Mouse (Mus musculus) adipocyte (in vitro differentiated cells): ENCODE results near the gene Olfr147.
"Not testable (repeated sequence)": the region's sequence is repeated elsewhere in the genome, so short reads cannot be mapped to it uniquely, and the experiment has no call there.

Experiments used
- DNase-seq: peaks from one replicate; pipeline ENCODE4 v3.0.0-alpha.2; 2016; ENCODE audit warnings: low spot score

The Olfr147 gene

GRCm38 (mm10) chr9:38401398-38401797 lies at the start of gene Olfr147:
Olfr147 (plus strand) TSS chr9:38401698.
- no peak for DNase-seq

GRCm38 (mm10) chr9:38366596-38366995 lies 34.9 kb upstream of the Olfr147 start, which contains the start of gene Olfr250:
Olfr250 (plus strand) TSS chr9:38366896.
- DNase-seq = no peak

GRCm38 (mm10) chr9:38376786-38377185 lies 24.7 kb upstream of the Olfr147 start, which contains the start of gene Olfr251:
Olfr251 (plus strand) TSS chr9:38377086.
- no peak for DNase-seq

- DNase-seq = not testable (repeated sequence)
Measured at GRCm38 (mm10) chr9:38407502-38407901, 6.0 kb downstream of the Olfr147 start.

GRCm38 (mm10) chr9:38413502-38413901 lies 12.0 kb downstream of the Olfr147 start:
- DNase-seq = not testable (repeated sequence)

- no peak for DNase-seq
Measured at GRCm38 (mm10) chr9:38423801-38424200, 22.3 kb downstream of the Olfr147 start.

GRCm38 (mm10) chr9:38427026-38427425 lies 25.5 kb downstream of the Olfr147 start:
- DNase-seq = no peak

- no peak for DNase-seq
Measured at GRCm38 (mm10) chr9:38429155-38429554, 27.7 kb downstream of the Olfr147 start, which contains the start of gene Olfr901. Olfr901 (plus strand) TSS chr9:38429455.

DNA sequence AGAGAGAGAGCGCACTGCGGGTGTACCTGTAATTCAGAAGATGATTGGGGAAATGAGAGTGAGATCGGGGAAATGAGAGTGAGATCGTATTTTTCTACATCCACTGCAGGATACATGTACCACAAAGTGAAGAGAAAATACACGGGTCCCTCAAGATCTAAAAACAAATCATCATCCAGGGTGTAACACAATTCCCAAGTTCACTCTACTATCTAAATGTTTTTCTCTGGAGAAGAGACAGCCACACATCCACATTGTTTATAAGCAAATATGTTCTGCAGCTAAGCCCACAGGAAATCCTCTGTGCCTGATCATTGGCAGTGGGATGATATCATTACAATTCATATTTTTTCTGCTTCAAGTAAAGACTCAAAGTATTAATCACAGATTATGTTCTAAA lies 45.9 kb downstream of the Olfr147 start, which contains the start of gene Olfr902:
TSS of gene Olfr902 (plus strand) at position 301 of the 400 bp plus-strand sequence.
- DNase-seq = no peak
